Mouse (Mus musculus) intestine, postnatal 0 days (tissue): ENCODE results near the gene Cav3. TPM values are rescaled to one million over a fixed set of nuclear protein-coding genes. Genes with fewer than 3 reads are reported as not detected.

Source experiments
- ATAC-seq: fragments of 200-750 bp; cut with Nextera tagmentation; 2 replicates; pipeline ENCODE4 v1.8.0; 2017; ENCODE audit warnings: mild to moderate bottlenecking, moderate TSS enrichment, moderate library complexity
- H3K27ac ChIP-seq: fragments of 300-500 bp; sonication (generic); 2 replicates; pipeline ENCODE4 v1.5.1; 2014; ENCODE audit warnings: mild to moderate bottlenecking, low read depth, low read length, moderate library complexity
- H3K27me3 ChIP-seq: fragments of 300-500 bp; sonication (generic); replicated peaks from 2 replicates; pipeline ENCODE4 v1.6.1; 2014; ENCODE audit warnings: low read length, mixed read lengths; ENCODE audit not compliant: control insufficient read depth, insufficient read depth
- H3K36me3 ChIP-seq: fragments of 300-500 bp; sonication (generic); 2 replicates; pipeline ENCODE4 v1.6.1; 2014; ENCODE audit warnings: mild to moderate bottlenecking, moderate library complexity; ENCODE audit not compliant: control insufficient read depth, insufficient read depth
- H3K4me1 ChIP-seq: fragments of 300-500 bp; sonication (generic); replicated peaks from 2 replicates; pipeline ENCODE4 v1.6.1; 2014; ENCODE audit warnings: antibody characterized with exemption, low read length, mixed read lengths; ENCODE audit not compliant: control insufficient read depth, insufficient read depth
- H3K4me2 ChIP-seq: fragments of 300-500 bp; sonication (generic); replicated peaks from 2 replicates; pipeline ENCODE4 v1.6.1; 2014; ENCODE audit warnings: low read depth, mild to moderate bottlenecking, moderate library complexity
- H3K4me3 ChIP-seq: fragments of 300-500 bp; sonication (generic); 2 replicates; pipeline ENCODE4 v1.5.1; 2014; ENCODE audit warnings: low read depth, low read length
- H3K9ac ChIP-seq: fragments of 300-500 bp; sonication (generic); 2 replicates; pipeline ENCODE4 v1.6.1; 2014; ENCODE audit warnings: mild to moderate bottlenecking, low read depth, low read length
- H3K9me3 ChIP-seq: fragments of 300-500 bp; sonication (generic); 2 replicates; pipeline ENCODE4 v1.6.1; 2016; ENCODE audit warnings: mixed run types; ENCODE audit not compliant: control insufficient read depth
- CTCF ChIP-seq: sonication (generic); IDR thresholded peaks from 2 replicates; pipeline ENCODE4 v1.5.1; 2016; ENCODE audit warnings: low read depth, mild to moderate bottlenecking, control low read depth, antibody characterized with exemption, moderate library complexity
- WGBS: fragments of 180-500 bp; shearing (Covaris S2); extraction: QIAGEN DNeasy Blood & Tissue Kit; methylation state at CpG from one replicate; pipeline ENCODE4 v1.1.7; 2014; 5-methylcytosine and 5-hydroxymethylcytosine counted together
- polyA plus RNA-seq: library from polyadenylated mRNA; unstranded; fragments of >200 nt; fragmentation: Nextera tagmentation; extraction: Ambion mirVana; gene quantifications from 2 replicates; pipeline ENCODE4 v1.2.1, GENCODE M21; 2015

Cav3 gene
- polyA plus RNA-seq, 1 experiment from 2014 or later: 4.9 TPM

DNA sequence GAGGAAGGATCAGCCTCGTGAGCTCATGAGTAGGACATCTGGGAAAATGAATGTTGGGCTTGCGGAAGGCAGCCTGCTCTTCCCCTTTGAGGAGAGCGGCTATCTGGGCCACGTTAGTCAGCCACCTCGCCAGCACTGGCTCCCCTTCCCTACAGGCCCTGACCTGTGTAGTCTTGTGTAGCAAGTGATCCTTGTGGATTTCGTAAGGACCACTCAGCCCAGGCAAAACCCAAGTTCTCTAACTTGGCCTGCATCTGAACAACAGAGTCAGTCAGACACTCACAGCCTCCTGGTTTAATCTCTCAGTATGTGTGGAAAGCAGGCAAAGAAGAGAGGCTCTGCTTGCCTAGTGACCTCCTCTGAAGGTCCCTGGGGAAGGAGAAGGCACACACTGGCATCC, 33.4 kb downstream of the Cav3 start:
- no peaks in the 10 kb centered on the region for H3K36me3 ChIP-seq
- TF ChIP-seq CTCF: no peak
- no peaks in the 10 kb centered on the region for H3K9me3 ChIP-seq
- H3K4me1 ChIP-seq: 0 out of 2 replicates have a peak, but pooled peaks cover 7% of the 10 kb centered on the region
- H3K27me3 ChIP-seq: peaks cover 31% of the 10 kb centered on the region
- no peak overlapping the region for H3K9ac ChIP-seq
- ATAC-seq: no peak
- H3K4me2 ChIP-seq: no peak overlapping the region
- no peak overlapping the region for H3K4me3 ChIP-seq
- no peak overlapping the region for H3K27ac ChIP-seq
- WGBS: 92% methylated on average over 6 of the region's 6 CpGs

DNA sequence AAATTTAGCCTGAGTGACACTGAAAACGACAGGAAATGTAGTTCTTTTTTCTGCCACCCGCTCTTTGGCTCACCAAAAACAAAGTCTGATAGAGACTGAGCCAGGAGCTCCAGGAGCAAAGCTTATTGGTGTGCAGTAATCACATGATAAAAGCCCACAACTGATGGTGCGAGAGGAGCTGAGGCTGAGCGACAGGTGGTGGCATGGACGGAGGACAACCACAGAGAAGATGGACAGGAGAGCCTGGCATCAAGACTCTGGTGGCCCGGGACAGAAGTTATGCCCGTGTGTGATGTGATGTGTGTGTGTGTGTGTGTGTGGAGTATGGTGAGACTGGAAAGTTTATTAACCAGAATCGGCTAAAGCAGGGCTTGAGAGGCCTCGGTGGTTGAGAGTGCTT, 34.1 kb downstream of the Cav3 start:
- no peak for TF ChIP-seq CTCF
- no peak for ATAC-seq
- Histone ChIP-seq H3K27ac (no peak overlapping the region), H3K36me3 (no peaks in the 10 kb centered on the region), H3K4me3 (no peak overlapping the region), H3K4me1 (0 out of 2 replicates have a peak, but pooled peaks cover 7% of the 10 kb centered on the region), H3K9ac (no peak overlapping the region), H3K27me3 (peaks cover 24% of the 10 kb centered on the region), H3K9me3 (no peaks in the 10 kb centered on the region), H3K4me2 (no peak overlapping the region)
- 87% methylated on average over 9 of the region's 9 CpGs for WGBS

- ATAC-seq: no peak
- H3K27ac ChIP-seq: no peak overlapping the region
- WGBS: 72% methylated on average over 10 of the region's 10 CpGs
Measured at GRCm38 (mm10) chr6:112494620-112495081, 35.3 kb downstream of the Cav3 start.

DNA sequence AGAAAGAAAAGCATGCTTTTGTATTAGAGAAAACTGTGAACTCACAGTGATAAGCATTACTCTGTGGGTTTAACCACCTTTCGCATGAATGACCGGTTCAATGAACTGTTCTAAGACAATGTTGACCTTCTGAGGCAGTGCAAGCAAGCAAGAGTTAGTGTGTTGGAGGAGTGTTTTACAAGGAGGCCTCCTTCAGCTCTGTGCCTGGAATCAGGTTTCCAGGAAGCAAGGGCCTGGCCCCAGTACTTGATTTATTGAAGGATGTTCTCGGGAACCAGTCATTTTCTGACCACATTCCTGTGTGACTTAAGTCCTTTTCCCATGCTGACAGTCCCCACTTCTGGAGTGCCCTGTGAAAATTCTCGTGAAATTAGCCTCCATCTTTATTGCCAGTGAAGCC, 35.9 kb downstream of the Cav3 start:
- WGBS: 29% methylated on average over 4 of the region's 4 CpGs
- Histone ChIP-seq H3K4me3 (no peak overlapping the region), H3K36me3 (no peaks in the 10 kb centered on the region), H3K9ac (no peak overlapping the region), H3K27ac (no peak overlapping the region), H3K4me2 (no peak overlapping the region), H3K4me1 (0 out of 2 replicates have a peak, but pooled peaks cover 7% of the 10 kb centered on the region), H3K27me3 (peaks cover 6% of the 10 kb centered on the region), H3K9me3 (no peaks in the 10 kb centered on the region)
- peak; percentile 42; the same call in 1 of the 2 replicates for ATAC-seq
- TF ChIP-seq CTCF: no peak

More at GRCm38 (mm10) chr6:112494620-112495081, 35.3 kb downstream of the Cav3 start:
- Histone ChIP-seq H3K36me3 (no peaks in the 10 kb centered on the region), H3K9me3 (no peaks in the 10 kb centered on the region), H3K4me3 (no peak overlapping the region), H3K9ac (no peak overlapping the region), H3K4me2 (no peak overlapping the region), H3K4me1 (0 out of 2 replicates have a peak, but pooled peaks cover 7% of the 10 kb centered on the region), H3K27me3 (peaks cover 12% of the 10 kb centered on the region)
- TF ChIP-seq CTCF: peak; percentile 68

- no peak for ATAC-seq
- Histone ChIP-seq H3K4me2 (no peak overlapping the region), H3K9me3 (no peaks in the 10 kb centered on the region), H3K36me3 (no peaks in the 10 kb centered on the region), H3K27ac (no peak overlapping the region), H3K27me3 (no peaks in the 10 kb centered on the region), H3K4me3 (no peak overlapping the region), H3K4me1 (0 out of 2 replicates have a peak, but pooled peaks cover 4% of the 10 kb centered on the region), H3K9ac (no peak overlapping the region)
- 74% methylated on average over 8 of the region's 8 CpGs for WGBS
- no peak for TF ChIP-seq CTCF
Measured at GRCm38 (mm10) chr6:112496291-112497060, 37.2 kb downstream of the Cav3 start.

GRCm38 (mm10) chr6:112497456-112497855, 38.2 kb downstream of the Cav3 start:
- Histone ChIP-seq H3K4me3 (no peak overlapping the region), H3K27ac (no peak overlapping the region), H3K27me3 (no peaks in the 10 kb centered on the region), H3K4me2 (no peak overlapping the region), H3K4me1 (0 out of 2 replicates have a peak, but pooled peaks cover 4% of the 10 kb centered on the region), H3K9ac (no peak overlapping the region), H3K9me3 (no peaks in the 10 kb centered on the region), H3K36me3 (no peaks in the 10 kb centered on the region)
- ATAC-seq: no peak
- TF ChIP-seq CTCF: no peak
- 54% methylated on average over 2 of the region's 2 CpGs for WGBS
